Mouse (Mus musculus) limb, embryonic 13.5 days (tissue): ENCODE results near the gene Ptprr. TPM values are rescaled to one million over a fixed set of nuclear protein-coding genes. Genes with fewer than 3 reads are reported as not detected.

ENCODE experiments used
- ATAC-seq: fragments of 200-750 bp; cut with Nextera tagmentation; 2 replicates; pipeline ENCODE4 v1.8.0; 2017; ENCODE audit warnings: low read depth, moderate number of reproducible peaks, moderate TSS enrichment; ENCODE audit not compliant: low FRiP score
- H3K27ac ChIP-seq: fragments of 300-500 bp; sonication (generic); 2 replicates; pipeline ENCODE4 v1.5.1; 2015; ENCODE audit warnings: inconsistent platforms, mild to moderate bottlenecking, moderate library complexity
- H3K27me3 ChIP-seq: fragments of 300-500 bp; sonication (generic); 2 replicates; pipeline ENCODE4 v1.6.1; 2015; ENCODE audit warnings: mild to moderate bottlenecking, inconsistent platforms
- H3K36me3 ChIP-seq: fragments of 300-500 bp; sonication (generic); 2 replicates; pipeline ENCODE4 v1.6.1; 2015; ENCODE audit warnings: inconsistent platforms, mild to moderate bottlenecking, moderate library complexity
- H3K4me1 ChIP-seq: fragments of 300-500 bp; sonication (generic); 2 replicates; pipeline ENCODE4 v1.6.1; 2015; ENCODE audit warnings: inconsistent platforms
- H3K4me2 ChIP-seq: fragments of 300-500 bp; sonication (generic); replicated peaks from 2 replicates; pipeline ENCODE4 v1.6.1; 2015; ENCODE audit warnings: inconsistent platforms, mild to moderate bottlenecking, moderate library complexity
- H3K4me3 ChIP-seq: fragments of 300-500 bp; sonication (generic); 2 replicates; pipeline ENCODE4 v1.5.1; 2015; ENCODE audit warnings: moderate library complexity, mild to moderate bottlenecking, inconsistent platforms
- H3K9ac ChIP-seq: fragments of 300-500 bp; sonication (generic); 2 replicates; pipeline ENCODE4 v1.6.1; 2015; ENCODE audit warnings: mild to moderate bottlenecking, inconsistent platforms
- H3K9me3 ChIP-seq: fragments of 300-500 bp; sonication (generic); 2 replicates; pipeline ENCODE4 v1.6.1; 2016; ENCODE audit warnings: inconsistent platforms
- WGBS: fragments of 180-500 bp; shearing (Covaris S2); methylation state at CpG from one replicate; pipeline ENCODE4 v1.1.7; 2015; 5-methylcytosine and 5-hydroxymethylcytosine counted together
- polyA plus RNA-seq: library from polyadenylated mRNA; unstranded; fragments of >200 nt; fragmentation: Nextera tagmentation; extraction: Ambion mirVana; gene quantifications from 2 replicates; pipeline ENCODE4 v1.2.1, GENCODE M21; 2015

Gene Ptprr
- polyA plus RNA-seq, 1 experiment from 2014 or later: 0.27 TPM

DNA sequence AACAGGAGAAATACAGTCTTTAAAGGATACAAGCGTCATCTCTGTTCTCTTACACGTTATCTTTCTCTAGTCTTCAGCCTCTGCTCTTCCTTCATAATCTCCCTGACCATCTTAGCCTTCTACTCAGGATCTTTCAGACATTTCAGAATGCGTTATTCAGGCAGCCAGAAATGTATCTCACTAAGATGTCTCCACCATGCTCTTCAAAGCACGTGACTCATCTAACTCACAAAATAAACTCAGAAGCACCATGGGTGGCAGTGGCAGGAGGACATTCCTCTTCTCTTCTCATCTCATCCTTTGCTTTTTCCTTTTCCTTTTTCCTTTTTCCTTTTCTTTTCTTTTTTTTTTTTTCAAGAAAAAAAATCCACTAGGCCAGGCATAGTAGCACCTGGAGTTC, 241.3 kb downstream of the Ptprr start:
- no peak overlapping the region for H3K27ac ChIP-seq
- no peak overlapping the region for H3K9ac ChIP-seq
- no peak overlapping the region for H3K4me2 ChIP-seq
- H3K27me3 ChIP-seq: no peaks in the 10 kb centered on the region
- H3K9me3 ChIP-seq: no peaks in the 10 kb centered on the region
- WGBS: 81% methylated on average over 4 of the region's 4 CpGs
- H3K36me3 ChIP-seq: no peaks in the 10 kb centered on the region
- peaks cover 7% of the 10 kb centered on the region for H3K4me1 ChIP-seq
- no peak overlapping the region for H3K4me3 ChIP-seq
- no peak for ATAC-seq

DNA sequence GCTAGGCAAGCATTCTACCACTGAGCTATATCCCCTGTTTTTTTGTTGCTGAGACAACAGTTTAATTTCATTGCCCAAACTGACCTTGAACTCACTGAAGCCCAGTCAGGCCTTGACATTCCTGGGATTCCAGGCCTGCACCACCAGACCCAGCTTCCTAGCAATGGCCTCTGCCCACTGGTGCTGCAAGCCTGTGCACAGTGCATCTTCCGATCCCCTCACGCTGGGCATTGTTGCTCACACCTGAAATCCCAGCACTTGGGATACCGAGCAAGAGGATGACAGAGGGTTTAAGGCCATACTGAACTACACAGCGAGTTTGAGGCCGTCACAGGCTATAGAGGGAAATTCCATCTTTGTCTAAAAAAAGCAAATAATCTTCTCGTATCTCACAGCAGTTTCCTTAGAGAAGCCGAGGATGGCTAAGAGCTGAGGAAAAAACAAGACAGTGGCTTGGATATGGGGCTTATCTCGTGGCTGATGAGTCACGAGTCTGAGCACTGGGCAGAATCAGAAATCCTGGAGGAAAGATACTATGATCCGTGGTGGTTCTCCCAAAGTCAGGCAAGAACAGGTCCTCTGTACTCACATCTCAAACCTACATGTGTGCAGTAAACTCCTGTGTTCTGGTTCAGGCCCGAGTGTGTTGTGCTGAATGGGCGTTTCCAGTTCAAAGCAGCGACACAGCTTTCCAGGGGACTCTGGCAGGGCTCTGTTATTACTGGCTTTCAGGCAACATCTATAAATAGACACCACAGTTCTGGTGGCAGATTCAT, 242.8 kb downstream of the Ptprr start:
- H3K27ac ChIP-seq: peak overlapping the region; percentile 70; the same call in 1 of the 2 replicates
- no peaks in the 10 kb centered on the region for H3K36me3 ChIP-seq
- no peak overlapping the region for H3K9ac ChIP-seq
- H3K9me3 ChIP-seq: no peaks in the 10 kb centered on the region
- WGBS: 72% methylated on average over 13 of the region's 13 CpGs
- no peak overlapping the region for H3K4me2 ChIP-seq
- 0 out of 2 replicates have a peak, but pooled peaks have one; percentile 24 for ATAC-seq
- H3K4me1 ChIP-seq: peaks cover 7% of the 10 kb centered on the region
- no peak overlapping the region for H3K4me3 ChIP-seq
- no peaks in the 10 kb centered on the region for H3K27me3 ChIP-seq

DNA sequence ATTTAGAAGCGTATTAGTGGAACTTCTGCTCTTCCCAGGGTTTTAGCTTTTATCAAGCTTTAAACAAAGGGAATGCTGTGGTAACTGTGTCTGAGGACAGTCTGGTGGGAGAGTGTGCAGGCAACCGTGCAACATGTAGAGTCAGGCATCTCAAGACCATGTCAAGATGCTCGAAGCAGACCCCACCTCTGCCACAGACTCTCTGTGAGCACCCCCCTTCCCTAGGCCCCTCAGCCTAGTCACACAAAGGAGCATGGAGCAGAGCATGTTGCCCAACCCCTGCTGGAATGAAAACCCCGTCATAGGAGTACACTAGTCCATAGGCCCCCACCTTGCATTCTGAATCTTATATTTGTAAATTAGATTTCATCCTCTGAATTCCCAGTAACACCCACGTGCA, 243.5 kb downstream of the Ptprr start:
- WGBS: 61% methylated on average over 5 of the region's 5 CpGs
- peak; percentile 28; the same call in 1 of the 2 replicates for ATAC-seq
- Histone ChIP-seq H3K9me3 (no peaks in the 10 kb centered on the region), H3K9ac (no peak overlapping the region), H3K4me1 (peaks cover 7% of the 10 kb centered on the region), H3K36me3 (no peaks in the 10 kb centered on the region), H3K4me2 (no peak overlapping the region), H3K27ac (no peak overlapping the region), H3K27me3 (no peaks in the 10 kb centered on the region), H3K4me3 (no peak overlapping the region)

DNA sequence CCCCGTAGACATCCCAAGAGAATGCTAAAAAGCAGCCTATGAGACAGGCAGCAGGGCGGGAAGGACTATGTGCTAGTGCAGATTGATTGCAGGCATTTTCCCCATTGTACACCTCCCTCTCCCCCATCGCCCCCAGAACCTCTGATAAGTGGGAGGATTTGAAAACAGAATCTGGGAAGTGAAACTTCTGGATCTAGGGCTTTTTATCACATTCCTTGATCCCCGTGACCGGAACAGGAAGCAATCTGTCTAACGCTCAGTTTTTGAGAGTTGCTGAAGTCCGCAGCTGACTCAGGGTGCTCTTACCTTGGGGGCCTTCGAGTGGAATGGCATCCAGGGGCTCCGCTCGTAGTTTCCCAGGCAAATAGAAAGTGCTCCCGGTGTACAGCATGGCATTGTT, 246.5 kb downstream of the Ptprr start:
- H3K9ac ChIP-seq: no peak overlapping the region
- no peak overlapping the region for H3K4me2 ChIP-seq
- no peak overlapping the region for H3K4me3 ChIP-seq
- no peaks in the 10 kb centered on the region for H3K27me3 ChIP-seq
- H3K9me3 ChIP-seq: no peaks in the 10 kb centered on the region
- H3K36me3 ChIP-seq: no peaks in the 10 kb centered on the region
- H3K4me1 ChIP-seq: peaks cover 7% of the 10 kb centered on the region
- H3K27ac ChIP-seq: no peak overlapping the region
- WGBS: 79% methylated on average over 11 of the region's 11 CpGs
- no peak for ATAC-seq

DNA sequence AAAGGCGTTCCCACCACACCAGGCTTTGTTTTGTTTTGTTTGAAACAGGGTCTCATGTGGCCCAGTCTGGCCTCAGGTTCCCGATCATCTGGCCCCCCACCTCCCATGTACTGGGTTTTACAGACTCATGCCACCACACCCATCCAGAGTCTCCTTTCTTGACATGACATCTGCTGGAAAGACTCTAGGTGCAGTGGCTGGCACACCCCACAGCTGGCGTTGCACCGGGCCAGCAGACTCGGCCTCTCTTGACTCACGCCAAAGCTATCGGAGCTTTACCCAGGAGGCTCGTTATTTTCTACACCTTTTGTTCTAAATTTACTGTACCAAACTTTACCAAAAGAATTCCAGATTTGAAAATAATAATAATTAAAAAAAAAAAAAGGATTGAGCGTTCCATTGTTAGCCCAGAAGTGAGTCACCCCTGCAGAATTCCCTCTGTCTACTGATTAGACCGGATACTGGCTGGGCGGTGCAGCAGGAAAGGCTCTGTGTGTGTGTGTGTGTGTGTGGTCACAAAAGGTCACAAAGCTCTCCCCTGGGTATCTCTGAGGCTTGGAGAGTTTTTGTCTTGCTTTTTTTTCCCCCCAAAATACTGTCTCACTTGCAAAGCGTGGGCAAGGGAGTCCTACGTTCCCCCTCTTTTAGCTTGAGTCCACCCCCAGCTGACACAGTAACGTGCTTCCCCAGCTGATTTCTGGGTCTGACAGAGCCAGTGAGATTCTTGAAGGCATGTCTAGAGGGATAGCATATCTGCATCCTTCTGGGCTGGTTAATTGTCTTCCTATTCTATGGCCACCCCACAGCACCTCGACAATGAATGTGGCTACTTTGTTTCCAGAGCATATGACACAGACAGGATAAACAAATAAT, 248.8 kb downstream of the Ptprr start:
- WGBS: 77% methylated on average over 15 of the region's 15 CpGs
- H3K9me3 ChIP-seq: no peaks in the 10 kb centered on the region
- H3K36me3 ChIP-seq: no peaks in the 10 kb centered on the region
- H3K4me1 ChIP-seq: peaks cover 2% of the 10 kb centered on the region
- no peaks in the 10 kb centered on the region for H3K27me3 ChIP-seq
- H3K4me3 ChIP-seq: no peak overlapping the region
- no peak overlapping the region for H3K27ac ChIP-seq
- no peak overlapping the region for H3K9ac ChIP-seq
- no peak overlapping the region for H3K4me2 ChIP-seq
- ATAC-seq: no peak

DNA sequence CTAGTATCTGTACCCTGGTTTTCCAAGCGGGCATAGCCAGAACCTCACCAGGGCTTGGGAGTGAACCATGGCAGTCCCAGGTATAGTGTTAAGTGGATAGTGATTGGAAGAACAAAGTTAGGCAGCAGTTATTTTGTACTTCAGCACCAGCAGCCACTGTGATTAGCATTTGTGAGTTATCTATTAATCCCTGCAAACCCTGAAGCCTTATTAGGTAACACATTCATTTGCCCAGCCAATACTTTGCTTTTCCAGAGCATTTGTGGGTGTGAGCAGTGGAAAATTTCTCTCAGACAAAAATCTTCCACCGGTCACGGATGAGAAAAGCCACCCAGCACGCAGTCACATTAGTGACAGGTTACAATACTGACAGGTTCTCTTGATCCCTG, 249.4 kb downstream of the Ptprr start:
- no peak overlapping the region for H3K27ac ChIP-seq
- ATAC-seq: no peak
- H3K4me2 ChIP-seq: no peak overlapping the region
- no peak overlapping the region for H3K9ac ChIP-seq
- no peaks in the 10 kb centered on the region for H3K9me3 ChIP-seq
- no peak overlapping the region for H3K4me3 ChIP-seq
- no peaks in the 10 kb centered on the region for H3K27me3 ChIP-seq
- WGBS: 81% methylated on average over 4 of the region's 4 CpGs
- H3K4me1 ChIP-seq: no peaks in the 10 kb centered on the region
- H3K36me3 ChIP-seq: no peaks in the 10 kb centered on the region

DNA sequence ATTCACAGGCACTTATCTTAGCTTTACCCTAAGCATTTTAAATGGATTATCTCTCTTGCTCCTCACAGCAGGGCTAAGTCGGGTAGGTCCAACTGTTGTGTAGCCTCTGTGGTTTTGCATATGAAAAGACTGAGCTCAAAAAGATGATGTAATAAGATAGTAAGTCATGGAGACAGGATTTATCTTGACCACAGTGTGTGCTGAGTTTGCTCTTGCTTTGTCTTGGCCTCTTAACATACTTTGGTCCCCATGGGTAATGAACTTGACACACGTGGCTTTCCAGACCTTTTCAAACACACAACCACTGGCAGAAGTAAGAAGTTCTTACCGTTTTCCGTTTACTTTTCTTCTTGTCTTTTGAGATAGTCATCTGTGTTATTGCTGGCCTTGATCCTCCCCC, 250.3 kb downstream of the Ptprr start:
- no peaks in the 10 kb centered on the region for H3K4me1 ChIP-seq
- H3K27ac ChIP-seq: no peak overlapping the region
- 71% methylated on average over 4 of the region's 4 CpGs for WGBS
- H3K9ac ChIP-seq: no peak overlapping the region
- no peaks in the 10 kb centered on the region for H3K27me3 ChIP-seq
- ATAC-seq: no peak
- H3K4me3 ChIP-seq: no peak overlapping the region
- no peaks in the 10 kb centered on the region for H3K36me3 ChIP-seq
- H3K9me3 ChIP-seq: no peaks in the 10 kb centered on the region
- no peak overlapping the region for H3K4me2 ChIP-seq

DNA sequence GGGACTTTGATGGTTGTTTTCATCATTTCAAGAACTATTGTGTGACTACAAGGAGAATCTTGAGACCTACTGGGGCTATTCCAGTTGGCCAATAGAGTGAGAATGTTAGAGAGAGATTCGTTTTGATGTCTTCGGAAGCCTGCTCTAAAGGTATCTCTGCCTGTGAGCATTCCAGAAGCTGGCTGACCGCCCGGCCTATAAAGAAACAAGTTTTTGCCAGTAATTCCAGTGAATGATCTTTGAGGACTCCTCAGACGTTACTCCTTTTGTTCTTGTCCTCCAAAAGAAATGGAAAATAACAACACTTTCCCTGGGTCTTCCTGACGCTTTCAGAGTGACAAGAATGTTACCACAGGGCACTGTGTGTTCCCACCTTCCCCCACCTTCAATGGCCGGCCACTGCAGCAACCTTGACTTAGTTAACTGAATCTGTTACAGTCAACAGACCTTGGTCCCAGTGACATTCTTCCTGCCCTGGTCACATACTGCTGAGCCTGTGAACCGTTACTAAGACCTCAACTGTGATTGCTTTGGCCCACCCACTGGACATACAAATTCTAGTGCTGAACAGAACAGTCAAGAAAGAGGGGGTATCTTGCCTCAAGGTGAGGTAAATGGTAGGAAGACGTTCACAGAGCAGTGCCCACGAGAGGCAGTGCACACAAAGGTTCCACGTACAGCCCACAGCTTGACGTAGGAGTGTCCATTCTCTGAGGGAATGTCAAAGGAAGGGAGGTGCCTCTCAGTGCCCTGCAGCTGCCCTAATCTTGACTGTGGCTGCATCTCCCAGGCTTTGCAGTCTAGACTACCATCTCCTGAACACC, 252.8 kb downstream of the Ptprr start:
- Histone ChIP-seq H3K9me3 (no peaks in the 10 kb centered on the region), H3K36me3 (no peaks in the 10 kb centered on the region), H3K27me3 (no peaks in the 10 kb centered on the region), H3K9ac (no peak overlapping the region), H3K4me3 (no peak overlapping the region), H3K27ac (no peak overlapping the region), H3K4me1 (no peaks in the 10 kb centered on the region), H3K4me2 (no peak overlapping the region)
- 79% methylated on average over 12 of the region's 12 CpGs for WGBS
- no peak for ATAC-seq

DNA sequence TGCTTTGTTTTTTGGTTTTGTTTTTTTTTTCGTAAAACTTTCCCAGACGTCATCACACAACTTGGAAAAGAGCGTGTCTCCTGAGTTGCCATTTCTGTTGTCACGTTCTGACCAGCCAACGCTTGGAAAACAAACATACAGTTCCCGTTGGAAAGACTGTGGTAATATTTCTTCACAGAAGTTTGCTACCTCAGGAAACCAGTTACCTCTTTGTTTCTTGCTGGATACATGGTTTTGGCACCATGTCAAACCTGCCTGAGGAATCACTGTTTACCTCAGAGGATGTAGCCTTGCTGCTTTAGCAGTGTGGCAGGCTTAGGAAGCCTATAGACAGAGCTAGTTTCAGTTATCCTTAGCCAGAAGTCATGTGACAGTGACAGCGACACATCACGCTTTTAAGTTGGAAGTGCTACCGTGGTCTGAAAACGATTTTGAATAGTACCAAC, 253.5 kb downstream of the Ptprr start:
- 91% methylated on average over 10 of the region's 10 CpGs for WGBS
- H3K9me3 ChIP-seq: no peaks in the 10 kb centered on the region
- H3K4me1 ChIP-seq: no peaks in the 10 kb centered on the region
- ATAC-seq: no peak
- H3K4me2 ChIP-seq: no peak overlapping the region
- no peaks in the 10 kb centered on the region for H3K27me3 ChIP-seq
- H3K27ac ChIP-seq: no peak overlapping the region
- no peak overlapping the region for H3K4me3 ChIP-seq
- H3K9ac ChIP-seq: no peak overlapping the region
- H3K36me3 ChIP-seq: no peaks in the 10 kb centered on the region

DNA sequence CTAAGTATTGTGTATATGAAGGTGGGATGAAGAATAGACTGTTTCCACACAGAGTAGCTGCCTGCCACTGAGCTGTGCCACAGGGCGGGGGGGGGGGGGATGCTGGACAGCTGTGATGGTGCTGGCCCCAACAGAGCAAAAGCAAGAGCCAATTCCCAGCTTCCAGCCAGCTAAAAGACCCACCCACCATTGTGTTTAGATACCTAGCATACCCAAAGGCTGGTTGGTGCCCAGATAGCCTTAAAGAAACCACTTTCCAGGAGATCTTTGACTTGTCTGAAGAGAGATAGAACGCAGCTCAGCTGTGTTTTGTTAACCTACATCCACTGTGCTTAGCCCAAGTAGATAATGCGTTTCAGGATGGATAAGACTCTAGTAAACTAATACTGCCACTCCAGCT, 254.1 kb downstream of the Ptprr start:
- ATAC-seq: no peak

DNA sequence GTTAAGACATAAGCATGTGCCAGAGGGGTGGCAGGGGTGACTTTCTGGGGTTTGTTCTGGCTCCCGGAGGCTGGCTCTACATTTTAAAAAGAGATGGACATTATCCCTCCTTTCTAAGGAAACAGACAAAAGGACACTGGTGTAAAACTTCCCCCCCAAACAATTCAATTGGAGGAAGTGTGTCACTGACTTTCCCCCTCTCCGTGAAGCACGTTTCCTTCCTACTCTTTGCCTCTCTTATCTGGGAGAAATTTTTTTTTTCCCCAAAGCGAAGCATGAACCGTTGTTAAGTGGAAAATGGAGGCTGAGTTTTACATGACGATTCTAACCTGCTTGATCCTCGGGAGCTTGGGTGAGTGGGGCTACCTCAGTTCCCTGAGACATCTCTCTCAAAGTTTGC, 257.3 kb downstream of the Ptprr start, which contains the start of gene Ptprb:
TSS of gene Ptprb (plus strand) at position 244 of the 400 bp plus-strand sequence.
- H3K4me3 ChIP-seq: no peak within 1 kb of the TSS

More for the DNA sequence above, 254.1 kb downstream of the Ptprr start:
- WGBS: 87% methylated on average over 3 of the region's 3 CpGs
- Histone ChIP-seq H3K4me3 (no peak overlapping the region), H3K4me2 (no peak overlapping the region), H3K9me3 (no peaks in the 10 kb centered on the region), H3K27ac (no peak overlapping the region), H3K27me3 (no peaks in the 10 kb centered on the region), H3K4me1 (no peaks in the 10 kb centered on the region), H3K9ac (no peak overlapping the region), H3K36me3 (no peaks in the 10 kb centered on the region)

More for the DNA sequence above, 257.3 kb downstream of the Ptprr start, which contains the start of gene Ptprb:
- Histone ChIP-seq H3K4me1 (no peaks in the 10 kb centered on the region), H3K9ac (no peak within 1 kb of the TSS), H3K27me3 (no peaks in the 10 kb centered on the region), H3K4me2 (no peak within 1 kb of the TSS), H3K9me3 (no peaks in the 10 kb centered on the region), H3K36me3 (no peaks in the 10 kb centered on the region), H3K27ac (no peak within 1 kb of the TSS)
- WGBS: 78% methylated on average over 7 of the region's 7 CpGs
- no peak for ATAC-seq
